Mouse (Mus musculus): ENCODE measurements around the gene Armc12.

The Armc12 gene

GRCm38 (mm10) chr17:28513844-28514243, 16.8 kb upstream of the Armc12 start:
- DNase-seq = peak in 1 of 2 experiments; percentile 34

- no peak for DNase-seq
These were observed 16.1 kb upstream of the Armc12 start for GRCm38 (mm10) chr17:28514555-28514954.

- DNase-seq = peak; percentile 56 to 58
These were observed 14.9 kb upstream of the Armc12 start for GRCm38 (mm10) chr17:28515431-28516341.

- no peak for DNase-seq
These were observed 13.7 kb upstream of the Armc12 start for GRCm38 (mm10) chr17:28516881-28517280.

- peak; percentile 83 for DNase-seq
These were observed 13.1 kb upstream of the Armc12 start, which contains the start of gene Fkbp5 for GRCm38 (mm10) chr17:28517441-28517955. Gene Fkbp5, minus strand, starts transcription at chr17:28517527.

GRCm38 (mm10) chr17:28517956-28518614, 12.5 kb upstream of the Armc12 start:
- DNase-seq = peak; percentile 92 to 94

- peak in 1 of 2 experiments; percentile 60 for DNase-seq
These were observed 12.0 kb upstream of the Armc12 start for GRCm38 (mm10) chr17:28518615-28519071.

- DNase-seq = no peak
These were observed 10.8 kb upstream of the Armc12 start for GRCm38 (mm10) chr17:28519827-28520226.

GRCm38 (mm10) chr17:28520561-28520960, 10.0 kb upstream of the Armc12 start:
- no peak for DNase-seq

GRCm38 (mm10) chr17:28521071-28521726, 9.4 kb upstream of the Armc12 start:
- no peak for DNase-seq

- DNase-seq = peak in 1 of 2 experiments; percentile 51
These were observed 8.7 kb upstream of the Armc12 start for GRCm38 (mm10) chr17:28521920-28522319.

- DNase-seq = peak; percentile 93 to 98
These were observed 7.8 kb upstream of the Armc12 start for GRCm38 (mm10) chr17:28522623-28523354.

GRCm38 (mm10) chr17:28523355-28524008, 7.1 kb upstream of the Armc12 start:
- DNase-seq = no peak

GRCm38 (mm10) chr17:28524009-28524695, 6.5 kb upstream of the Armc12 start:
- no peak for DNase-seq

- DNase-seq = no peak
These were observed 5.7 kb upstream of the Armc12 start for GRCm38 (mm10) chr17:28524831-28525430.

- DNase-seq = peak in 1 of 2 experiments; percentile 34
These were observed 3.2 kb upstream of the Armc12 start for GRCm38 (mm10) chr17:28527184-28528042.

GRCm38 (mm10) chr17:28528043-28528351, 2.6 kb upstream of the Armc12 start:
- peak; percentile 66 to 86 for DNase-seq

- no peak for DNase-seq
These were observed 1.5 kb upstream of the Armc12 start for GRCm38 (mm10) chr17:28529116-28529515.

- no peak for DNase-seq
These were observed 1.3 kb downstream of the Armc12 start for GRCm38 (mm10) chr17:28531946-28532345.

- DNase-seq = no peak
These were observed 2.0 kb downstream of the Armc12 start for GRCm38 (mm10) chr17:28532557-28532956.
